Mouse (Mus musculus) layer of hippocampus, adult 11-12 months (tissue): ENCODE measurements around the gene Zfhx3.

Source experiments
- DNase-seq: peaks from one replicate; pipeline ENCODE4 v3.0.0; 2022; ENCODE audit warnings: low spot score

Gene Zfhx3

DNA sequence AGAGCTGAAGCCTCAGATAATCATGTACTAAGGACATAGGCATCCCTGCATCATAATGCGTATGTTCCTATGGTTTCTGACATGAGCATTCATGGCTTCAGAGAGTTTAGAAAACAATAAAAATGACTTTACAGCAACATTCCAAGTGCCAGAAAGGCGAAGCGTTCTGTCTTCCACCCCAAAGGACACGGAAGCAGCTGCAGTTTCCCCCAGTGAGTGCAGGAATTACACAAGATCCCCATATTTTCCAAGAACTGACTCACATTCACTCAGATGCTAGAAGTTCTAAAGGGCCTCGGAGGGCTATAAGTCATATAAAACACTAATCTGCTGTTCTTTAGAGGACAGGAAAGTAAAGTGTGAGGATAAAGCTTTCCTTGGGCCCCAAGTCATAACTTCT lies 75.3 kb downstream of the Zfhx3 start:
- DNase-seq = no peak

- no peak for DNase-seq
Observed at GRCm38 (mm10) chr8:108019651-108020050, 77.2 kb downstream of the Zfhx3 start.

DNA sequence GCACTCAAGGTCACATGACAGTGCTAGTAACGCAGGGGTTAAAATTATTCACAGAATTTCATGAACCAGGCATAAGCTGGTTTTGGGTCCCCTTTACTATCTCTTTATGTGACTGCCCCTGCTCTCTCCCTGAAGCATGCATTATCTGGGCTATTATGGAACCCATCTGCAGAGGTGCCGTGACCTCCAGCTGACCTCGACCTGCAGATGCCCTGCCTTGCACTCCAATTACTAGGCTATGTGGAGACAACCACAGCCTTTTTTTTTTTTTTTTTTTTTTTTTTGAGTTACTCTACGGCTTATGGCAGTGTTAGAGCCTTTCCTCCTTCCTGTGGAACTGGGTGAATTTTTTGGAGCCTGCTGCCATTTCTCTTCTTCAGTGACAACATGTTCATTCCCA lies 80.0 kb downstream of the Zfhx3 start:
- no peak for DNase-seq

- DNase-seq = peak; percentile 8
Observed at GRCm38 (mm10) chr8:108024331-108024730, 81.9 kb downstream of the Zfhx3 start.

GRCm38 (mm10) chr8:108025249-108025648 lies 82.8 kb downstream of the Zfhx3 start:
- DNase-seq = no peak

- no peak for DNase-seq
Observed at GRCm38 (mm10) chr8:108026557-108027440, 84.4 kb downstream of the Zfhx3 start.

- DNase-seq = no peak
Observed at GRCm38 (mm10) chr8:108027561-108028025, 85.1 kb downstream of the Zfhx3 start.

DNA sequence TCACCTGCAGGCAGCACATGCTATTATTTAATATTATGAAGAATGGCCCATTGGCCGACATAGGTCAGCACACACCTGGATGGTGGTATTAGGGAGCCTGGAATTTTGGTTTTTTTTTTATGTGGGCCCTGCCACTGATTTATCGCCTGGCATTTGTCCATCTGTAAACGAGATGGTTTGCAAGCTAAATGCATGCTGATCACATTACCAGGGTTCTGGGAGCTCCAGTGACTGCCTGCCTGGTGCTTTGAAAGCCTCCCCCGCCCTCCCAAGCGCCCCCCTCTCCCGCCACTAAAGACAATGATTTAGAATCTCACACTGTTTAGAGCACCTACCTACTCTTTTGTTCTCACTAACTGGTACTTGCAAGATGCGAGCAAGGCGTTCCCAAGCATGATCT lies 86.0 kb downstream of the Zfhx3 start:
- no peak for DNase-seq

DNA sequence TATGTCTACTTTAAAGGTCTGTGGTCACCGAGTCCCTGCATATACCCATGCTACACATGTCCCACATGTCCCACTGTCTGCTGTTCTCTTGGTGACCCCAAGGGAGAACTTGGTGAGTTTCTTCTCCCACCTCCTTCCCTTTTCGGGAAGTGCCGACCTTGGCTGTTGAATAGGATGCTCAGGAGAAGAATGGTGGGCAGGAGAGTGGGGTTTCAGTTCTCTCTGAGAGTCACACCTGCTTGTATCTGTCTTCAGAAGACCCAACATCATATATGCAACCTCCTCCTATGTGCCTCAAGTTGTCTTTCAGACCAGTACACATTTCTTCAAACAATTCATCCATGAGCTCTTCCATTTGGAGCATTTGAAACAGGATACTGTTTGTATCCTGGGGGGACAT lies 88.7 kb downstream of the Zfhx3 start:
- DNase-seq = no peak

- DNase-seq = no peak
Observed at GRCm38 (mm10) chr8:108034070-108034469, 91.6 kb downstream of the Zfhx3 start.

- no peak for DNase-seq
Observed at GRCm38 (mm10) chr8:108034726-108035125, 92.3 kb downstream of the Zfhx3 start.

- DNase-seq = no peak
Observed at GRCm38 (mm10) chr8:108043618-108044017, 101.2 kb downstream of the Zfhx3 start.

DNA sequence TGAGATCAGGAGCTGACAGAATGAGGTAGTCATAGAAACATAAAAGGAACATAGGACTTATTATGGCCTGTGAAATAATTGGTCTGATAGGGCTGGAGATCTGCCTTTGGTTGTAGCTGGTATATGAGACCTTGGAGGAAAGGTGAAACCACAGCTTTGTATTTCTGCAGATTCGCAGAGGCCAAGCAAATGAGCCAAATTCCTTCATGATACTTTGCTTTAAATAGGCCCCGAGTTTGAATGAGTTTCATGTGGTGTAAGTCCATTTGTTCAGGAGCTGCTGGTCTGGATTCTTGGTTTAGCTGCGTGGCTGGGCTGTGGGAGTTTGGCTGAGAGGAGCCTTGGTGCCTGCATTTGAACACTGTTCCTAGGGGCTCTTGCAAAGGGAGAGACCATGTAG lies 101.7 kb downstream of the Zfhx3 start:
- DNase-seq = no peak

- no peak for DNase-seq
Observed at GRCm38 (mm10) chr8:108056241-108056640, 113.8 kb downstream of the Zfhx3 start.

DNA sequence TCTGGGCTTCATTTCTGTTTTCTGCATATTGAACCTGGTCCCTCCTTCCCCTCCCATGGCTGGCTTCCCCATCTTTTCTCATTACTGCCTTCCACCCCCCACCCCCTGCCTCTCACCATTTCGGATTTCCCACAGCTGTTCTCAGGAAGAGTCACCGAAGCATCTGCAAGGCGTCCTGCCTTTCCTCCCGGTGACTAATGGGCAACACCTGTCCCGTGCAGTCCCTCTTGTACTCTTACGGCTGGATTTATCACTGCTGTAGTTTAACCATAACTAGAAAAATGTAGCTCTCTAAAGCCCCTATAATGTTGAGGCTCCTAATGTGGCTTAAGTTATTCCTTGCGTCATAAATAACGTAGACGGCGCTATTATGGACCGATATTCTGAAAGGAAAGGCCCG lies 119.5 kb downstream of the Zfhx3 start:
- DNase-seq = no peak

DNA sequence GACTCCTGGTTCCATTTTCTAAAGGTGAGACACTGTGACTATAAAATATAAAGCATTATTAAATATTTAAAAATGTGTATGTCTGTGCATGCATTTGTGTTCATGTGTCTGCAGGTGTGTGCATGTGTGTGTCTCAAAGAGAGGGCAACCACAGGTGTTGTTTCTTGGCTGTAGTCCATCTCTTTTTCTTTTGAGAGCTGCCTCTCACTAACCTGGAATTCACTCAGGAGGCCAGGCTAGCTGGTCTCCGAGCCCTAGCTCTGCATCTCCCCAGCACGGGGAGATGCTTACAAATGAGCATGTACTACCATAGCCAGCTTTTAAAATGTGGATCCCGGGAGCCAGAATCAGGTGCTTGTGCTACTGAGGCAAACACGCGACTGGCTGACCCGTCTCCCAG lies 124.7 kb downstream of the Zfhx3 start:
- no peak for DNase-seq

- no peak for DNase-seq
Observed at GRCm38 (mm10) chr8:108068195-108068594, 125.8 kb downstream of the Zfhx3 start.

DNA sequence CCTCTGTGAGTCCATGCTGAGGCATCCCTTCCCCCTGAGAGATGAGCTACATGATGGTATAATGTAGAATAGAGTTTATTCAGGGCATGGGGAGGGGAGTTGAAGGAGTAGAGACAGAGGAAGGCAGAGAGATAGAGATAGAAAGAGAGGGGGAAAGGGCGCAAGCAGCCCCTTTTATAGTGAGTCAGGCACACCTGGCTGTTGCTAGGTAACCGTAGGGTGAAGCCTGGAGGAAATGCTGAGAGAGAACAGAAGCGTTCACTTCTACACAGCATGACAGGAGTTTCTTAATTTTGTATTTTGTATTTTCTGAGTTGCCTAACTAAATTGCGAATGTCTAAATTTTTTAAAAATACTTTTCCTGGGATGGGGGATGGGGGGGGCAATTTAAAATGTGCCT lies 128.0 kb downstream of the Zfhx3 start:
- no peak for DNase-seq

- DNase-seq = no peak
Observed at GRCm38 (mm10) chr8:108072126-108072746, 129.8 kb downstream of the Zfhx3 start.

GRCm38 (mm10) chr8:108072853-108073252 lies 130.4 kb downstream of the Zfhx3 start:
- DNase-seq = no peak

- DNase-seq = no peak
Observed at GRCm38 (mm10) chr8:108075176-108075575, 132.7 kb downstream of the Zfhx3 start.

- no peak for DNase-seq
Observed at GRCm38 (mm10) chr8:108078726-108079125, 136.3 kb downstream of the Zfhx3 start.

DNA sequence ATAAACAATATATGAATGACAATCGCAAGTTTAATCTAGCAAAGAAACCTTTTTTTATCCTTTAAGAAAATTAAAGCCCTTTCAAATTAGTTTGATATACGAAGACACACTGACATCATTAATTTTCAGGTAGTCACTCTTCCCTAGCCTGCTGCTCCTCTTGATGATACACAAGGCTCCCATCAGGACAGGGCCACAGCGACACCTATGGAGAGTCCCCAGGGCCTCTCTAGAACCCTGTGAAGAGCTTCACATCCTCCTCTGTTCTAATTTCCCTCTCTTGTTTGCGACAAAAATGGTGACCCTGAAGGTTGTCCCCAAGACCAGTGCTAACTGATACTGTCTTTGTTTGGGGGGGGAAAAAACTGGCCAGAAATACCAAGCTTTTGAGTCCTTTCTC lies 144.5 kb downstream of the Zfhx3 start:
- no peak for DNase-seq

DNA sequence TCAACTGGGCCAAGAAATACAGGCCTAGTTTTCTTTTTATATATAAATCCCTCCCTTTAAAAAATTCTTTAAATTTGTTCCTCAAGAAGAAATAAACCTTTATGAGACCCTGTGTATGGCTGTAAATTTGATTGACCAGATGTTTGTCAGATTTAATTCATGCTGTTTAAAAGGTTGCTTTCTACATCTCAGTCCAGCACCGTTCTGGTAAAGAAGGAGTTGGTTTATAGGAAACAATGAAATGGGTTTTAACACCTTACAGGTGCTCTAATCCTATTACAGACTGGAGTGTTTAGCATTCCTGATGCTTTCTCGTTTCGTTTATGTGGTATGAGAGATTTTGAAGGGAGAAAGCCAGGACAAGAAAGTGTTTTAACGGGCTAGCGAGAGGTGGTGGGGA lies 147.2 kb downstream of the Zfhx3 start:
- DNase-seq = no peak
